Mouse (Mus musculus) gastrocnemius, postnatal 4 days (tissue): ENCODE data around the gene Pxn. TPM values are rescaled to one million over a fixed set of nuclear protein-coding genes. Genes with fewer than 3 reads are reported as not detected.
A peak's percentile ranks its signal among the peaks of the same experiment; 100 is the strongest.

Experiments
- DNase-seq, 2 experiments: peaks; one replicate each; pipeline ENCODE4 v3.0.0; 2021 to 2022; ENCODE audit warnings: low spot score in 2 of 2, mixed read lengths in 2 of 2
- long read RNA-seq, 2 experiments: library from polyadenylated mRNA; stranded (forward); transcript quantifications; one replicate each; pipeline ENCODE4 v2.0.0; 2021
- total RNA-seq, 2 experiments: library from RNA; stranded (reverse); gene quantifications; 2 replicates each; pipeline ENCODE4 v1.2.3; 2021

Pxn gene
- 100 to 1,000 TPM; 170 to 175 TPM for total RNA-seq
- long read RNA-seq, experiment 1, transcript Pxn-202 (12 exons, 2,667 nt): minor isoform, 28 of 198 reads
- long read RNA-seq, experiment 1, transcript Pxn-201 (11 exons, 3,706 nt): major isoform, 42 of 198 reads
- long read RNA-seq, experiment 1, partial matches to known transcripts: 67 of 198 reads
- long read RNA-seq, experiment 1, other reads (novel, unspliced or antisense): 61 of 198 reads
- long read RNA-seq, experiment 2, transcript Pxn-202 (12 exons, 2,667 nt): minor isoform, 32 of 262 reads
- long read RNA-seq, experiment 2, transcript Pxn-201 (11 exons, 3,706 nt): major isoform, 42 of 262 reads
- long read RNA-seq, experiment 2, partial matches to known transcripts: 59 of 262 reads
- long read RNA-seq, experiment 2, other reads (novel, unspliced or antisense): 129 of 262 reads

GRCm38 (mm10) chr5:115506454-115507201, at the start of gene Pxn:
Gene Pxn (plus strand): TSS chr5:115506676.
- peak; percentile 92 to 97 for DNase-seq

- no peak for DNase-seq
Measured at GRCm38 (mm10) chr5:115458918-115459317, 47.6 kb upstream of the Pxn start.

- no peak for DNase-seq
Measured at GRCm38 (mm10) chr5:115464408-115465115, 41.9 kb upstream of the Pxn start.

GRCm38 (mm10) chr5:115465642-115466420, 40.6 kb upstream of the Pxn start, which contains the start of gene Pla2g1b:
Gene Pla2g1b (plus strand): TSS chr5:115466262.
- no peak for DNase-seq

GRCm38 (mm10) chr5:115469791-115470190, 36.7 kb upstream of the Pxn start:
- DNase-seq: no peak

GRCm38 (mm10) chr5:115470766-115471531, 35.5 kb upstream of the Pxn start:
- DNase-seq: no peak

GRCm38 (mm10) chr5:115473191-115473590, 33.3 kb upstream of the Pxn start:
- DNase-seq: no peak

GRCm38 (mm10) chr5:115474174-115474828, 32.2 kb upstream of the Pxn start:
- no peak for DNase-seq

GRCm38 (mm10) chr5:115475337-115476106, 31.0 kb upstream of the Pxn start:
- no peak for DNase-seq

GRCm38 (mm10) chr5:115476107-115476727, 30.3 kb upstream of the Pxn start:
- no peak for DNase-seq

GRCm38 (mm10) chr5:115479561-115479960, 26.9 kb upstream of the Pxn start:
- no peak for DNase-seq

- DNase-seq: no peak
Measured at GRCm38 (mm10) chr5:115480101-115480500, 26.4 kb upstream of the Pxn start.

- no peak for DNase-seq
Measured at GRCm38 (mm10) chr5:115482390-115483265, 23.8 kb upstream of the Pxn start.

- DNase-seq: no peak
Measured at GRCm38 (mm10) chr5:115483385-115483784, 23.1 kb upstream of the Pxn start.

GRCm38 (mm10) chr5:115483947-115484920, 22.2 kb upstream of the Pxn start, which contains the start of gene Sirt4:
Gene Sirt4 (minus strand): TSS chr5:115484725.
- DNase-seq: peak in 1 of 2 experiments; percentile 70

- DNase-seq: no peak
Measured at GRCm38 (mm10) chr5:115484996-115485395, 21.5 kb upstream of the Pxn start.
